Mouse (Mus musculus) heart, adult 2 months (tissue): ENCODE results near the gene Tll2.

Source experiments
- CTCF ChIP-seq: fragments of 200-600 bp; IDR thresholded peaks from 2 replicates; pipeline ENCODE4 v1.8.1; 2022; ENCODE audit warnings: antibody characterized with exemption, mild to moderate bottlenecking, moderate library complexity
- EP300 ChIP-seq: fragments of 200-500 bp; IDR thresholded peaks from 2 replicates; pipeline ENCODE4 v1.6.1; 2011; ENCODE audit warnings: low read depth, low read length, control low read depth; ENCODE audit not compliant: insufficient read depth
- POLR2A ChIP-seq: fragments of 200-500 bp; IDR thresholded peaks from 2 replicates; pipeline ENCODE4 v1.6.1; 2011; ENCODE audit warnings: mild to moderate bottlenecking, low read depth, low read length, control low read depth; ENCODE audit not compliant: insufficient read depth

DNA sequence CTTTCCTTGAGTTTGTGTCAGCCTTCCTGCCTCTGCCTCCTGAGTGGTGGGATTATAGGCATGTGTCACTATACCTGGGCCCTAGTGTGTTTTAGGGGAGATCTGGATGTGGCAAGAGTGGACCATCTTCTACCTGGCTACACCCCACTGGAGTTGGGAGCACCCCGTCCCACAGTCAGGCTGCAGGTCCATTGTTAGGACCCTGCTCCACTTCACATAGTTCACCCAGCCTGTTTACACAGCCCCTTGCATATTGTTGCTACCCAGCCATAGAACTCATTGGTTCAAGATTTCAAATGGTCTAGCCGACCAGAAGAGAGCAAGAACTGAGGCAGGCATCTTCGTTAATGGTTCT lies 54.6 kb downstream of the Tll2 start:
- TF ChIP-seq POLR2A (no peak), EP300 (no peak), CTCF (no peak)
